Mouse (Mus musculus): ENCODE data around the gene Olfr191.
"Not testable (repeated sequence)": the region's sequence is repeated elsewhere in the genome, so short reads cannot be mapped to it uniquely, and the experiment has no call there.

Olfr191 gene

DNA sequence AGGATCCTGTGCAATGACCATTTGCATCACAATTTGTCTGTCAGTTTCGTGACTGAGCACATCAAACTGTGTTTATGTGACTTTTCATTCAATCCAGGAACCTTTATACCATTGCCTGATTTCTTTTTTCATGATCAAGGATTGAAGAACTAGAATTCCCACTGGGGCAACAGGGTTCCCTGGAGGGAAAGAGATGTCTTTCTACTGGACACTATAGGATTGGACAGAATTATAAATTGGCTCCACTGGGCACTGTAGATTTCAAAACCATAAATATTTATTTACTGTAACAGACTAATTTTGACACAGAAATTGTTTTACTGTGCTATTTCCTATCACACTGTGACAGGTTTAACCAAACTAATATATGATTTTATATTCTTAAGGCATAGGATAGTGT, at the start of gene Olfr191:
Gene Olfr191, minus strand, starts transcription at position 101 of the 400 bp plus-strand sequence.
- DNase-seq (ENCODE audit: low read depth) = not testable (repeated sequence)

DNA sequence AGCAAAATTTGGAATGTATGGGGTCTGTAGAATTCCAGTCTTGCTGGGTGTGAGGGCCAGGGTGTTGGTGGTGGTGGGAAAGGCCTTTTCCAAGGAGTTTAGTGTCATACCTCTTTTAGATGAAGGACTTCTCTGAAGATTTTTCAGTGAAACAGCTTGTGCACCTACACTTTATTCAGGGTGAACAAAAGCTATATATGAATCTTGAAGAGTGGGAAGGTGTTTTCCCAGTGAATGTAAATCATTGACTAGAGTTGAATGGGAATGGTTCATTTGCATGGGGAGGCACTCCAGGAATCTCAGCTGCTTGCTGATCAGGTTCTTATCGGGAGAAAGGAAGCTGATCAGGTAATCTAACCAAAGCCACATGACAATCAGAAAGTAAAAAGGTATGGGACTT, 41.1 kb upstream of the Olfr191 start:
- DNase-seq (ENCODE audit: low read depth) = no peak

DNA sequence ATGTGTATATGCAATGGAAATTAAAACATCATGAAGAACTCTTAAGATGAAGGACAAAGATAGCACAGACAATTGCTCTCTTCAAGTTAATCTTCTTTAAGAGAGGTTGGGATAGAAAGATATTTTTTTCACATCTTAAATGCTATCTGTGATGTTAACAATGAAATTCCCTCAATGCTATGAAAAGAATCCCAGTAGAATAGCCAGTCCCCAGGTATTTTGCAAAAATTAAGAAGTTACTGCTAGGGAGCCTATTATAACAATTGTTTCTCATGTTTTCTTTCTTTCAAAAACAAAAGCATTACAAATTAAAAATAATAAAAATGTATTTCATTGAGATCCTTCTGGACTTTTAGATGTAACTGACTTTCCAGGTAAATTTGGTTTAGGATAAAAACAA, 31.3 kb upstream of the Olfr191 start, which contains the start of gene Olfr194:
Gene Olfr194, minus strand, starts transcription at position 101 of the 400 bp plus-strand sequence.
- no peak for DNase-seq (ENCODE audit: low read depth)

DNA sequence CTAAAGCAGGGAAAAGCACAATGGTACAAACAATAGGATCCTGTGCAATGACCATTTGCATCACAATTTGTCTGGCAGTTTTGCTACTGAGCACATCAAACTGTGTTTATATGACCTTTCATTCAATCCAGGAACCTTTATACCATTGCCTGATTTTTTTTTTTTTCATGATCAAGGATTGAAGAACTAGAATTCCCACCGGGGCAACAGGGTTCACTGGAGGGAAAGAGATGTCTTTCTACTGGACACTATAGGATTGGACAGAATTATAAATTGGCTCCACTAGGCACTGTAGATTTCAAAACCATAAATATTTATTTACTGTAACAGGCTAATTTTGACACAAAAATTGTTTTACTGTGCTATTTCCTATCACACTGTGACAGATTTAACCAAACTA, 22.2 kb upstream of the Olfr191 start, which contains the start of gene Olfr193:
Gene Olfr193, minus strand, starts transcription at position 101 of the 400 bp plus-strand sequence.
- no peak for DNase-seq (ENCODE audit: low read depth)

- DNase-seq (ENCODE audit: low read depth) = not testable (repeated sequence)
Measured at GRCm38 (mm10) chr16:59108522-59108921, 18.9 kb upstream of the Olfr191 start.

DNA sequence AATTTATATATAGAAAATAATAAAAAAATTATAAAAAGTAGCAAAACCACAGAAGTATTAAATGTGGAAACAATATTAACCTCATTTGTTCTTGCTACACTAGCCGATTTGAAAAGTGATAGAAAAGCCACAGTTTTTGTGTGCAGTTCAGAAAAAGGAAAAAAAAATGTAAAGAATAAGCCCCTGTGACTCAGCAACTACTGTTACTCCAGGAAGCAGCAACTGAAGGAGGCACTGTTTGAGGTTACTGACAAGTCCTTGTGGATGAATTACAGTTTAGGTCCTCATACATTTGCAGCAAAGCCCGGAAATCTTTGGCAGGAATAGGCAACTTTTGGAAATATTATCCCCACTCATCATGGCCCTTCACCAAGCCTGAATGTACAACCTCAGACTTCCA, 15.7 kb upstream of the Olfr191 start:
- no peak for DNase-seq (ENCODE audit: low read depth)

- DNase-seq (ENCODE audit: low read depth) = not testable (repeated sequence)
Measured at GRCm38 (mm10) chr16:59081113-59081512, 8.5 kb downstream of the Olfr191 start.

DNA sequence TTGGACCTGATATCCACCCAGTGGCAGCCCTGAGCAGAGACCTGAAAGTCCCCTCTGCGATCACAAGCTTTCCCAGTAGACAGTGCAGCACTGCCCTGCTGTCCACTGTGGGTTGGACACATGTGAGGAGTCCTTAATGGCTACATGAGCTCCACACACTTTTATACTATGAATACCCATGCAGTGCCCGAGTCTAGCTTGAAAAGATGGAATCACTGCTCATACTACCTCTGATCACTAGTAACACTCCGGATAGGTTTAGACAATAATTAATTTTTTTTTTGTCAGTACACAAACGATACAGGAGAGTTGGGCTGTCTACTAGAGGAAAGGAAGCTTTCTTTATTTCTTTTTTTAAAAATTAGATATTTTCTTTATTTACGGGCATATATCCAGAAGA, 11.7 kb downstream of the Olfr191 start, which contains the start of gene Olfr190:
Gene Olfr190, minus strand, starts transcription at position 101 of the 400 bp plus-strand sequence.
- no peak for DNase-seq (ENCODE audit: low read depth)

DNA sequence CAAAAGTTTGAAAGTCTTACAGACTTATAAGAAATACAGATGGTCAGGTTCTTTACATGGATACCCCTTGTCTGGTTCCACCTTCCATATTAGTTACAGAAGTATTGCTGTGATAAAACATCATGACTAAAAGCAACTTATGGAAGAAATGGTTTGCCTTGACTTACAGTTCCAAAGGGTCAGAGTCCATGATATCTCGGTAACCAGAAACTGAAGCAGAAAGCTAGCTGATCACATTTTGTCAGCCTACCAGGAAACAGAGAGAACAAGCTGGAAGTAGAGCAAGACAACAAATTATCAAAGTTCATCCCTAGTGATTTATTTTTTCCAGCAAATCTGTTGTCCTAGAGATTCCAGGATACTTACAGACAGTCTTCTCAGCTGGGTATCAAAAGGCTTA, 16.1 kb downstream of the Olfr191 start:
- no peak for DNase-seq (ENCODE audit: low read depth)

DNA sequence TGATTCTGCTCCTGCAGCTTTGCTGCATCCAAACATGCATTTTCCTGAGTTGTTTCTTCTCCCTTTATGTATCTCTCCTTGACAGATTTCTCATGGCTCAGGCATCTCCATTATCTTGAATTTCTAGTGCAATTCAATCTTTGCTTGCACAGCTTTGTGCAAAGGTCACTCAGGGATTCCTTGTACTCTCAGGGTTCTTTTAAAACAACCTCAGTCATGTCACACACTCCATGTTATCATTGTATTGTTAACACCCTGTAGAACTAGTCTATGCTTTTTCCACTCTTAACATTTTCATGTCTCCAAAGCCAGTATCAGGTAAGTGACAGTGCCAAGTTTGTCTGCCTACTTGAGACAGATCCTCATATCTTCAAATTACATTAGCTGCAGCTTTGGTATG, 17.9 kb downstream of the Olfr191 start:
- DNase-seq (ENCODE audit: low read depth) = no peak

DNA sequence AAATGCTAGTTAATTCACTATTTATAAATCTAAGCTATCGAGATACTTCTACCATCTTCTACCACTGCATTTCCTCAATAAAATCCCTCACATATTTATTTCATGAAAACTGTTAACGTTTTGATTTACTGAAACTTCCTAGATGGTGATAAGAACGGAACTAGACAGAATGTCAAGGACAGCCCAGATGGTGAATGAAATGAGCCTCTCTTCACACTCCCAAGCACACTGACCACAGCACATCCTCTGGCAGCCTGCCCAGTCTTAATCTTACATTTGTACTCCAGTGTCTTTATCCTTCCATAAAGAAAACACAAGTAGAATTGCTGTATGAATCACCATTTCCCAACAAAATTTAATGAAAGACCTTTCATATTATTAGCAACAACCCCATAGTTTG, 27.2 kb downstream of the Olfr191 start:
- not testable (repeated sequence) for DNase-seq (ENCODE audit: low read depth)

GRCm38 (mm10) chr16:59049286-59049685, 40.3 kb downstream of the Olfr191 start:
- not testable (repeated sequence) for DNase-seq (ENCODE audit: low read depth)

GRCm38 (mm10) chr16:59048860-59049259, 40.8 kb downstream of the Olfr191 start:
- no peak for DNase-seq (ENCODE audit: low read depth)

DNA sequence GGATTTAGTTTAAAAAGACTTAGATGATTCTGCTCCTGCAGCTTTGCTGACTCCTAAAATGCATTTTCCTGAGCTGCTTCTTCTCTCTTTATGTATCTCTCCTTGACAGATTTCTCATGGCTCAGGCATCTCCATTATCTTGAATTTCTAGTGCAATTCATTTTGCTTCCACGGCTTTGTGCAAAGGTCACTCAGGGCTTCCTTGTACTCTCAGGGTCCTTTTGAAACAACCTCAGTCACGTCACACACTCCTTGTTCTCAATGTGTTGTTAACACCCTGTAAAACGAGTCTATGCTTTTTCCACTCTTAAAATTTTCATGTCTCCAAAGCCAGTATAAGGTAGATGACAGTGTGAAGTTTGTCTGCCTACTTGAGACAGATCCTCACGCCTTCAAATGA, 42.0 kb downstream of the Olfr191 start:
- DNase-seq (ENCODE audit: low read depth) = no peak

DNA sequence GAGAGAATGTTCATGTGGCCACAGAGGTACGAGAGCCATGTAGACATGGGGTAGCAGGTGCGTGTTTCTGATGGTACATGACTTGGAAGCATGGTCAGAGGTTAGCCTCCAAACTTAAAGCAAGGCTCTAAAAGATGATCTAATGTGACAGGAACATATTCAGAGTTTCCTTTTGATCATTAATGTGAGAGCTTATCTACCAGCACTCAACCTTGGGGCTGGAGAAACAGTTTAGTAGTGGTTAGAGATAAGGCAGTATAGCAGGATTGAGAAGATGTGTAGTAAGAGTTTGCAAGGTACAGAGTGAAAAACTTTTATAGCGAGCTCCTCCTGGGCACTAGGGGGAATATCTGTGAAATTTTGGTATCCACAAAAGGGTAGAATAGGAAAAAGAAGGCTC, 43.8 kb downstream of the Olfr191 start:
- DNase-seq (ENCODE audit: low read depth) = no peak

DNA sequence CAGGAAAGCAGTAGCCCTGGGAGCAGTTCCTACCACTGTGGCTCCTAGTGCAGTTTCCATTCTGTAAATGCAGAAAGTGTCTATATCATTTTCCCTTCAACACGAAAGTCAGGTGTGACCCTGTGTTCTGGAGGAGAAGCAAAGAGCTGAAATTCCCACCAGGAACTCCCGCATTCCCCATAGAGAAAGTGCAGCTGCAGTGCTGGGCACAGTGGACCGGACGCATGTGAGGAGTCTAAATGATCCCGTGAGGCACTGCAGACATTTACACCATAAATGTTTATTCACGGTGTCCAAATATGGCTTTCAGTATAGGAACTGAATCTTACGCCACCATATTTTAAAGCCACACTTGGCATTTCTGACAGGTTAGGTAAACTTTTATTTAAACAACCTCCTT, 49.9 kb downstream of the Olfr191 start, which contains the start of gene Olfr187:
Gene Olfr187, minus strand, starts transcription at position 58 of the 400 bp plus-strand sequence.
- no peak for DNase-seq (ENCODE audit: low read depth)
